Mouse (Mus musculus): Measurements from ENCODE around the gene Mical3. TPM values are rescaled to one million over a fixed set of nuclear protein-coding genes. Genes with fewer than 3 reads are reported as not detected.
A peak's percentile ranks its signal among the peaks of the same experiment; 100 is the strongest.

Gene Mical3
- polyA plus RNA-seq, 1 experiment: 49.0 TPM

- Histone ChIP-seq H3K27ac (ENCODE audit: insufficient read depth, low read length) (no peak overlapping the region), H3K4me1 (ENCODE audit: control insufficient read depth, insufficient read depth, low read length) (no peaks in the 10 kb centered on the region), H3K36me3 (ENCODE audit: control insufficient read depth, insufficient read depth, low read length, poor library complexity, severe bottlenecking) (no peaks in the 10 kb centered on the region), H3K4me3 (ENCODE audit: low read depth, low read length) (no peak overlapping the region), H3K9ac (ENCODE audit: low read depth, poor library complexity, severe bottlenecking) (no peak overlapping the region), H3K27me3 (ENCODE audit: control insufficient read depth, insufficient read depth, low read length, poor library complexity, severe bottlenecking) (no peaks in the 10 kb centered on the region), H3K9me3 (replicated peaks; ENCODE audit: control insufficient read depth, insufficient read depth, low read length, poor library complexity, severe bottlenecking) (no peaks in the 10 kb centered on the region)
- no peak for TF ChIP-seq EP300 (IDR thresholded peaks at IDR 0.05; ENCODE audit: insufficient read depth, low read depth, low read length)
- no peak for TF ChIP-seq CTCF (IDR thresholded peaks at IDR 0.05; ENCODE audit: low read depth, low read length)
- no peak for TF ChIP-seq POLR2A (IDR thresholded peaks at IDR 0.05; ENCODE audit: insufficient read depth, low read length)
Measured at GRCm38 (mm10) chr6:120986172-120986571, 144.6 kb downstream of the Mical3 start.

DNA sequence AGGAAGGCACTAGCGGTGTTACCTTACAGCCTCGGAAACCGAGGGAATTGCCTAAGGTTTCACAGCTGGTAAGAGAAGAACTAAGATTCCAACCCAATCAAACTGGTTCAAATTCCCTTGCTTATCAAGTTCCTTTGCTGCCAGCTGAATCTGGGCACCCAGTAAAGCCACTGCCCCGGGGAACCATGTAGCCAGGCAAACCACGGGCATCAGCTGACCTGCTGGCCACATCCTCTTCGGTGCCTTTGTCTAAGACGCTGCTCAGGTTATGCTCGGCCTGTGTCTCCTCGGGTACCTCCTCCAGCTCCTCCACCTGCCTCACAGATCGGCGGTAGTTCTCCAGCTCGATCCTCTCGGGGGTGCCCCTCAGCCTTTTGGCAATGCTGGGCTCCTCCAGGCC lies 148.5 kb downstream of the Mical3 start:
- H3K27ac ChIP-seq (ENCODE audit: insufficient read depth, low read length): no peak overlapping the region
- no peak for TF ChIP-seq EP300 (IDR thresholded peaks at IDR 0.05; ENCODE audit: insufficient read depth, low read depth, low read length)
- no peak for TF ChIP-seq POLR2A (IDR thresholded peaks at IDR 0.05; ENCODE audit: insufficient read depth, low read length)
- TF ChIP-seq CTCF (IDR thresholded peaks at IDR 0.05; ENCODE audit: low read depth, low read length): no peak

GRCm38 (mm10) chr6:120981537-120981936 lies 149.3 kb downstream of the Mical3 start:
- Histone ChIP-seq H3K27ac (ENCODE audit: insufficient read depth, low read length) (no peak overlapping the region), H3K36me3 (ENCODE audit: control insufficient read depth, insufficient read depth, low read length, poor library complexity, severe bottlenecking) (no peaks in the 10 kb centered on the region), H3K9ac (ENCODE audit: low read depth, poor library complexity, severe bottlenecking) (no peak overlapping the region), H3K4me3 (ENCODE audit: low read depth, low read length) (no peak overlapping the region), H3K9me3 (replicated peaks; ENCODE audit: control insufficient read depth, insufficient read depth, low read length, poor library complexity, severe bottlenecking) (no peaks in the 10 kb centered on the region), H3K4me1 (ENCODE audit: control insufficient read depth, insufficient read depth, low read length) (peaks cover 6% of the 10 kb centered on the region), H3K27me3 (ENCODE audit: control insufficient read depth, insufficient read depth, low read length, poor library complexity, severe bottlenecking) (no peaks in the 10 kb centered on the region)
- TF ChIP-seq CTCF (IDR thresholded peaks at IDR 0.05; ENCODE audit: low read depth, low read length) (peak; percentile 36), EP300 (IDR thresholded peaks at IDR 0.05; ENCODE audit: insufficient read depth, low read depth, low read length) (no peak), POLR2A (IDR thresholded peaks at IDR 0.05; ENCODE audit: insufficient read depth, low read length) (no peak)

More for the DNA sequence above, 148.5 kb downstream of the Mical3 start:
- Histone ChIP-seq H3K9ac (ENCODE audit: low read depth, poor library complexity, severe bottlenecking) (no peak overlapping the region), H3K27me3 (ENCODE audit: control insufficient read depth, insufficient read depth, low read length, poor library complexity, severe bottlenecking) (no peaks in the 10 kb centered on the region), H3K4me3 (ENCODE audit: low read depth, low read length) (no peak overlapping the region), H3K9me3 (replicated peaks; ENCODE audit: control insufficient read depth, insufficient read depth, low read length, poor library complexity, severe bottlenecking) (no peaks in the 10 kb centered on the region), H3K4me1 (ENCODE audit: control insufficient read depth, insufficient read depth, low read length) (peaks cover 6% of the 10 kb centered on the region), H3K36me3 (ENCODE audit: control insufficient read depth, insufficient read depth, low read length, poor library complexity, severe bottlenecking) (no peaks in the 10 kb centered on the region)

GRCm38 (mm10) chr6:120978019-120978621 lies 152.7 kb downstream of the Mical3 start:
- Histone ChIP-seq H3K36me3 (ENCODE audit: control insufficient read depth, insufficient read depth, low read length, poor library complexity, severe bottlenecking) (no peaks in the 10 kb centered on the region), H3K4me1 (ENCODE audit: control insufficient read depth, insufficient read depth, low read length) (peaks cover 6% of the 10 kb centered on the region), H3K9me3 (replicated peaks; ENCODE audit: control insufficient read depth, insufficient read depth, low read length, poor library complexity, severe bottlenecking) (no peaks in the 10 kb centered on the region), H3K9ac (ENCODE audit: low read depth, poor library complexity, severe bottlenecking) (no peak overlapping the region), H3K27me3 (ENCODE audit: control insufficient read depth, insufficient read depth, low read length, poor library complexity, severe bottlenecking) (no peaks in the 10 kb centered on the region), H3K27ac (ENCODE audit: insufficient read depth, low read length) (no peak overlapping the region), H3K4me3 (ENCODE audit: low read depth, low read length) (no peak overlapping the region)
- TF ChIP-seq POLR2A (IDR thresholded peaks at IDR 0.05; ENCODE audit: insufficient read depth, low read length): no peak
- peak; percentile 56; the same call in 1 of the 2 replicates for TF ChIP-seq EP300 (IDR thresholded peaks at IDR 0.05; ENCODE audit: insufficient read depth, low read depth, low read length)
- no peak for TF ChIP-seq CTCF (IDR thresholded peaks at IDR 0.05; ENCODE audit: low read depth, low read length)

DNA sequence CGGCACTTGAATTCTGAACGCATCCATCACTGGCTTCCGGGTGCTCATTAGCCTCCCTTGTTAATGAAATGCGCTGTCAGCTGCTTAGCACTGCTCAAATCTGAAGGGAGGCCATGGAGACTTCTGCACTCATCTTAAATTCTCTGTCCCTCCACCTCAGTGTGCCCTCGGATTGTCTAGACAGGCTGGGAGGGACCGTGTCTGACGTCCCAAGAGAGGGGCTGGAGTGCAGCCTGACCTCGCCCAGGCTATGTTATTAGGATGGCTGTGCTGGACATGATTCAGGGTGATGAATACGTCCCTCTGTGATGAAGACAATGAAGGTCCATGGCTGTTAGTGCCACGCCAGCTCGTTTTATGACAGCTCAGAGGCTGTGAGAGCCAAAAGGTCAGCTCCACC lies 153.8 kb downstream of the Mical3 start:
- Histone ChIP-seq H3K27me3 (ENCODE audit: control insufficient read depth, insufficient read depth, low read length, poor library complexity, severe bottlenecking) (no peaks in the 10 kb centered on the region), H3K36me3 (ENCODE audit: control insufficient read depth, insufficient read depth, low read length, poor library complexity, severe bottlenecking) (no peaks in the 10 kb centered on the region), H3K9me3 (replicated peaks; ENCODE audit: control insufficient read depth, insufficient read depth, low read length, poor library complexity, severe bottlenecking) (no peaks in the 10 kb centered on the region), H3K4me1 (ENCODE audit: control insufficient read depth, insufficient read depth, low read length) (peaks cover 6% of the 10 kb centered on the region), H3K27ac (ENCODE audit: insufficient read depth, low read length) (no peak overlapping the region), H3K9ac (ENCODE audit: low read depth, poor library complexity, severe bottlenecking) (no peak overlapping the region), H3K4me3 (ENCODE audit: low read depth, low read length) (no peak overlapping the region)
- TF ChIP-seq CTCF (IDR thresholded peaks at IDR 0.05; ENCODE audit: low read depth, low read length): no peak
- no peak for TF ChIP-seq POLR2A (IDR thresholded peaks at IDR 0.05; ENCODE audit: insufficient read depth, low read length)
- TF ChIP-seq EP300 (IDR thresholded peaks at IDR 0.05; ENCODE audit: insufficient read depth, low read depth, low read length): no peak

GRCm38 (mm10) chr6:120976097-120976496 lies 154.7 kb downstream of the Mical3 start:
- TF ChIP-seq POLR2A (IDR thresholded peaks at IDR 0.05; ENCODE audit: insufficient read depth, low read length) (no peak), EP300 (IDR thresholded peaks at IDR 0.05; ENCODE audit: insufficient read depth, low read depth, low read length) (no peak), CTCF (IDR thresholded peaks at IDR 0.05; ENCODE audit: low read depth, low read length) (no peak)

More at GRCm38 (mm10) chr6:120976097-120976496, 154.7 kb downstream of the Mical3 start:
- no peaks in the 10 kb centered on the region for H3K27me3 ChIP-seq (ENCODE audit: control insufficient read depth, insufficient read depth, low read length, poor library complexity, severe bottlenecking)
- no peaks in the 10 kb centered on the region for H3K9me3 ChIP-seq (replicated peaks; ENCODE audit: control insufficient read depth, insufficient read depth, low read length, poor library complexity, severe bottlenecking)
- H3K4me1 ChIP-seq (ENCODE audit: control insufficient read depth, insufficient read depth, low read length): peaks cover 6% of the 10 kb centered on the region
- no peaks in the 10 kb centered on the region for H3K36me3 ChIP-seq (ENCODE audit: control insufficient read depth, insufficient read depth, low read length, poor library complexity, severe bottlenecking)
- no peak overlapping the region for H3K4me3 ChIP-seq (ENCODE audit: low read depth, low read length)
- H3K9ac ChIP-seq (ENCODE audit: low read depth, poor library complexity, severe bottlenecking): no peak overlapping the region
- no peak overlapping the region for H3K27ac ChIP-seq (ENCODE audit: insufficient read depth, low read length)
